Mouse (Mus musculus) hindbrain, embryonic 14.5 days (tissue): ENCODE data around the gene Cyp11a1. TPM values are rescaled to one million over a fixed set of nuclear protein-coding genes. Genes with fewer than 3 reads are reported as not detected.

Experiments
- ATAC-seq: fragments of 200-750 bp; cut with Nextera tagmentation; 2 replicates; pipeline ENCODE4 v1.8.0; 2017; ENCODE audit warnings: moderate number of reproducible peaks, mild to moderate bottlenecking, moderate TSS enrichment, moderate library complexity; ENCODE audit not compliant: low FRiP score
- DNase-seq: peaks from one replicate; pipeline ENCODE4 v3.0.0-alpha.2; 2015; ENCODE audit warnings: low spot score
- H3K27ac ChIP-seq: fragments of 300-500 bp; sonication (generic); 2 replicates; pipeline ENCODE4 v1.5.1; 2014; ENCODE audit warnings: mild to moderate bottlenecking, moderate library complexity
- H3K27me3 ChIP-seq: fragments of 300-500 bp; sonication (generic); 2 replicates; pipeline ENCODE4 v1.6.1; 2014; ENCODE audit warnings: mild to moderate bottlenecking, low read length, mixed read lengths; ENCODE audit not compliant: control insufficient read depth, insufficient read depth
- H3K36me3 ChIP-seq: fragments of 300-500 bp; sonication (generic); replicated peaks from 2 replicates; pipeline ENCODE4 v1.6.1; 2014; ENCODE audit not compliant: control insufficient read depth, insufficient read depth
- H3K4me1 ChIP-seq: fragments of 300-500 bp; sonication (generic); replicated peaks from 2 replicates; pipeline ENCODE4 v1.6.1; 2014; ENCODE audit warnings: antibody characterized with exemption, low read length, mixed read lengths; ENCODE audit not compliant: control insufficient read depth, insufficient read depth
- H3K4me2 ChIP-seq: fragments of 300-500 bp; sonication (generic); replicated peaks from 2 replicates; pipeline ENCODE4 v1.6.1; 2014; ENCODE audit warnings: mild to moderate bottlenecking, moderate library complexity
- H3K4me3 ChIP-seq: fragments of 300-500 bp; sonication (generic); replicated peaks from 2 replicates; pipeline ENCODE4 v1.5.1; 2014; ENCODE audit warnings: mild to moderate bottlenecking, low read length
- H3K9ac ChIP-seq: fragments of 300-500 bp; sonication (generic); 2 replicates; pipeline ENCODE4 v1.6.1; 2014
- H3K9me3 ChIP-seq: fragments of 300-500 bp; sonication (generic); 2 replicates; pipeline ENCODE4 v1.6.1; 2016; ENCODE audit warnings: low read length; ENCODE audit not compliant: control insufficient read depth
- WGBS: fragments of 180-500 bp; shearing (Covaris S2); extraction: QIAGEN DNeasy Blood & Tissue Kit; methylation state at CpG from one replicate; pipeline ENCODE4 v1.1.7; 2014; 5-methylcytosine and 5-hydroxymethylcytosine counted together
- polyA plus RNA-seq: library from polyadenylated mRNA; unstranded; fragments of >200 nt; fragmentation: Nextera tagmentation; extraction: Ambion mirVana; gene quantifications from 2 replicates; pipeline ENCODE4 v1.2.1, GENCODE M21; 2014

The Cyp11a1 gene
- polyA plus RNA-seq, 1 experiment from 2014 or later: 0.39 TPM

GRCm38 (mm10) chr9:58035519-58035918, 29.3 kb downstream of the Cyp11a1 start:
- Histone ChIP-seq H3K4me2 (no peak overlapping the region), H3K4me1 (0 out of 2 replicates have a peak, but pooled peaks cover 5% of the 10 kb centered on the region), H3K4me3 (no peak overlapping the region), H3K27ac (no peak overlapping the region), H3K9ac (no peak overlapping the region), H3K9me3 (no peaks in the 10 kb centered on the region), H3K36me3 (no peaks in the 10 kb centered on the region), H3K27me3 (peaks cover 8% of the 10 kb centered on the region)
- ATAC-seq (no peak), DNase-seq (no peak)
- 78% methylated on average over 2 of the region's 2 CpGs for WGBS

GRCm38 (mm10) chr9:58035951-58036698, 29.9 kb downstream of the Cyp11a1 start:
- Histone ChIP-seq H3K4me3 (no peak overlapping the region), H3K27ac (no peak overlapping the region), H3K27me3 (peaks cover 8% of the 10 kb centered on the region), H3K9ac (no peak overlapping the region), H3K9me3 (no peaks in the 10 kb centered on the region), H3K36me3 (no peaks in the 10 kb centered on the region), H3K4me1 (peaks cover 11% of the 10 kb centered on the region), H3K4me2 (no peak overlapping the region)
- DNase-seq (no peak), ATAC-seq (no peak)
- 79% methylated on average over 7 of the region's 7 CpGs for WGBS

DNA sequence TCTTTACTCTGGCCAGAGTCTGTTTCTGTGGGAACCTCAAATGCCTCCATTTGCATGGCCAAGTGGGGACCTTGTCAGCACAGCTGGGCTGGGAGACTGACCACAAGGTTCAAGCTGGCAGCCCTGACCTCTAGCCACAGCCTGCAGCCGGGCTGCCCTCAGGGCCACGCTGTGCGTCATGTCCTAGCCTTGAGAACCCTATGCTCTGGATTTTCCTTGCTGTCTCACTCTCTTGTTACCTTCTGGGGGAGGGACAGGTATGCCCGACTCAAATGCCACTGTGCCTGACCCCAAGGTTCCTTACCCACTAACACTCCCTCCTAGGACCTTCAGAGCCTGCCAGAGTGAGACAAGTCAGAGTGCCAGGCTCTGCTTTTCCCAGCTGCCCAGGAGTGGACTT, 30.8 kb downstream of the Cyp11a1 start:
- DNase-seq: no peak
- Histone ChIP-seq H3K9ac (no peak overlapping the region), H3K9me3 (no peaks in the 10 kb centered on the region), H3K4me1 (peaks cover 19% of the 10 kb centered on the region), H3K4me2 (no peak overlapping the region), H3K36me3 (no peaks in the 10 kb centered on the region), H3K27me3 (peaks cover 8% of the 10 kb centered on the region), H3K27ac (no peak overlapping the region), H3K4me3 (no peak overlapping the region)
- ATAC-seq: no peak
- 77% methylated on average over 4 of the region's 4 CpGs for WGBS

- H3K27me3 ChIP-seq: peaks cover 8% of the 10 kb centered on the region
- 0 out of 2 replicates have a peak overlapping the region, but pooled peaks have one; percentile 20 for H3K9ac ChIP-seq
- no peaks in the 10 kb centered on the region for H3K9me3 ChIP-seq
- H3K4me1 ChIP-seq: peaks cover 34% of the 10 kb centered on the region
- ATAC-seq (peak; percentile 73), DNase-seq (peak; percentile 87)
- H3K36me3 ChIP-seq: no peaks in the 10 kb centered on the region
- no peak overlapping the region for H3K27ac ChIP-seq
- WGBS: 26% methylated on average over 19 of the region's 19 CpGs
- no peak overlapping the region for H3K4me2 ChIP-seq
- H3K4me3 ChIP-seq: no peak overlapping the region
These were observed 32.4 kb downstream of the Cyp11a1 start for GRCm38 (mm10) chr9:58038500-58039168.

- Histone ChIP-seq H3K4me3 (no peak overlapping the region), H3K9me3 (no peaks in the 10 kb centered on the region), H3K9ac (no peak overlapping the region), H3K27ac (peak overlapping the region; percentile 27; the same call in 1 of the 2 replicates), H3K4me1 (peaks cover 57% of the 10 kb centered on the region), H3K36me3 (no peaks in the 10 kb centered on the region), H3K27me3 (peaks cover 8% of the 10 kb centered on the region), H3K4me2 (no peak overlapping the region)
- ATAC-seq (no peak), DNase-seq (no peak)
- WGBS: 28% methylated on average over 4 of the region's 4 CpGs
These were observed 34.8 kb downstream of the Cyp11a1 start for GRCm38 (mm10) chr9:58040977-58041376.

GRCm38 (mm10) chr9:58042391-58042790, 36.2 kb downstream of the Cyp11a1 start:
- Histone ChIP-seq H3K36me3 (no peaks in the 10 kb centered on the region), H3K4me3 (no peak overlapping the region), H3K4me2 (no peak overlapping the region), H3K27me3 (peaks cover 7% of the 10 kb centered on the region), H3K4me1 (peaks cover 58% of the 10 kb centered on the region), H3K9me3 (no peaks in the 10 kb centered on the region), H3K27ac (no peak overlapping the region), H3K9ac (peak overlapping the region; percentile 28; the same call in 1 of the 2 replicates)
- ATAC-seq: no peak
- no peak for DNase-seq
- 23% methylated on average over 10 of the region's 10 CpGs for WGBS

DNA sequence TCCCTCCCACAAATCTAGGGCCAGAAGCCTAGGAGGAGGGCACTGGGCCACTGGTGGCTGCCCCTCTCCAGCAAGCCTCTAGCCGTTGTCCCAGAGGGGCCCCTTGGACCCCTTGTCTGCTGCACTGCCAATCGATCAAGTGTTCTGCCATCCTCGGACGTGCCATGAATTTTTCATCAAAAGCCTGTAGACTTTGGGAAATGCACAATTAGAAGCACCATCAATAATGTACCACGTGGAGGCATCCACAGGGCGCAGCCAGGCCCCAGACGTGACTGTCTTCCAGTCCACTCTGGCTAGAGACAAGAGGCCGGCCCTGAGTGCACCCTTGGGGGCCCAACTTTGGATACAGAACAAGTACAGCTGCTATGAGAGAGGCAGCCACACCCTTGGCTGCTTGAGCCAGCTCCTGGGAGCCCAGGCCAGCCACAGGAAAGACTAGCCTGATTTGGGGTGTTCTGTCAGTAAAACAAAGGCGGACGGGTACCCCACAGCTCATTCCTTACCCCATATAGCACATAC, 37.3 kb downstream of the Cyp11a1 start:
- H3K9me3 ChIP-seq: no peaks in the 10 kb centered on the region
- WGBS: 47% methylated on average over 10 of the region's 10 CpGs
- H3K27ac ChIP-seq: 0 out of 2 replicates have a peak overlapping the region, but pooled peaks have one; percentile 28
- H3K4me3 ChIP-seq: no peak overlapping the region
- no peak overlapping the region for H3K4me2 ChIP-seq
- no peak overlapping the region for H3K9ac ChIP-seq
- H3K36me3 ChIP-seq: no peaks in the 10 kb centered on the region
- peaks cover 70% of the 10 kb centered on the region for H3K4me1 ChIP-seq
- DNase-seq: no peak
- no peaks in the 10 kb centered on the region for H3K27me3 ChIP-seq
- no peak for ATAC-seq

DNA sequence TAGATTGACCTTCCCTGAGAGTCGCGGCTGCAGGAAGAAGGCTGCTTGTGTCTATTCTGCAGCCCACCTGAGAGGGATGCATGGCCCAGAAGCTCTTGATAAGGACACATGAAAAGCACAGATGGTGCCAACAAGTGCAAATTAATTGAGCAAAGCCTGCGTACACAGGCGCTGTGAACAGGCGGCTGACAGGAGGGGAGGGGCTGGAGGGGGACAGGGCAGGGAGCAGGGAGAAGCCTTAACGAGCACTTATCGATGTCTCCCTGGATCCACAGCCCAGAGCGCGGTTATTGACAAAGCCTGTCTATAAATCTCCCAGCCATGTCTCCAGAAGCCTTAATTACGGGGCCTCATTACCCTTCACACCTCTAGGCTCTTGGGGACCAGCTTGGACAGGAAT, 38.6 kb downstream of the Cyp11a1 start:
- Histone ChIP-seq H3K4me1 (peaks cover 78% of the 10 kb centered on the region), H3K36me3 (no peaks in the 10 kb centered on the region), H3K27me3 (no peaks in the 10 kb centered on the region), H3K9me3 (no peaks in the 10 kb centered on the region), H3K4me3 (no peak overlapping the region), H3K4me2 (no peak overlapping the region), H3K9ac (no peak overlapping the region), H3K27ac (peak overlapping the region; percentile 28; the same call in 1 of the 2 replicates)
- peak; percentile 29; the same call in 1 of the 2 replicates for ATAC-seq
- WGBS: 11% methylated on average over 10 of the region's 10 CpGs
- DNase-seq: peak; percentile 53

- Histone ChIP-seq H3K27ac (peak overlapping the region; percentile 26; the same call in 1 of the 2 replicates), H3K27me3 (no peaks in the 10 kb centered on the region), H3K9ac (no peak overlapping the region), H3K36me3 (no peaks in the 10 kb centered on the region), H3K4me1 (peaks cover 76% of the 10 kb centered on the region), H3K9me3 (no peaks in the 10 kb centered on the region), H3K4me2 (no peak overlapping the region), H3K4me3 (no peak overlapping the region)
- 18% methylated on average over 4 of the region's 4 CpGs for WGBS
- ATAC-seq (no peak), DNase-seq (no peak)
These were observed 39.4 kb downstream of the Cyp11a1 start for GRCm38 (mm10) chr9:58045646-58046045.
